Mouse (Mus musculus): ENCODE data around the gene Cacna2d1. TPM values are rescaled to one million over a fixed set of nuclear protein-coding genes. Genes with fewer than 3 reads are reported as not detected.

The Cacna2d1 gene
- polyA plus RNA-seq, 1 experiment from 2014 or later = 25.4 TPM

- H3K4me2 ChIP-seq = no peak overlapping the region
- H3K36me3 ChIP-seq = no peaks in the 10 kb centered on the region
- no peak for ATAC-seq (ENCODE audit: insufficient number of reproducible peaks, low FRiP score)
- 10% methylated on average over 1 of the region's 1 CpGs for WGBS
- no peak overlapping the region for H3K9ac ChIP-seq
- H3K27ac ChIP-seq (ENCODE audit: poor library complexity, severe bottlenecking) = no peak overlapping the region
- H3K4me1 ChIP-seq (replicated peaks) = no peaks in the 10 kb centered on the region
- H3K9me3 ChIP-seq (replicated peaks) = 0 out of 2 replicates have a peak, but pooled peaks cover 2% of the 10 kb centered on the region
- H3K4me3 ChIP-seq = no peak overlapping the region
- no peaks in the 10 kb centered on the region for H3K27me3 ChIP-seq (replicated peaks)
These were observed 358.7 kb downstream of the Cacna2d1 start for GRCm38 (mm10) chr5:16293223-16293622.

- H3K4me3 ChIP-seq = no peak overlapping the region
- no peak overlapping the region for H3K4me2 ChIP-seq
- H3K36me3 ChIP-seq = no peaks in the 10 kb centered on the region
- WGBS = 48% methylated on average over 4 of the region's 4 CpGs
- H3K27me3 ChIP-seq (replicated peaks) = no peaks in the 10 kb centered on the region
- ATAC-seq (ENCODE audit: insufficient number of reproducible peaks, low FRiP score) = no peak
- no peak overlapping the region for H3K9ac ChIP-seq
- no peaks in the 10 kb centered on the region for H3K4me1 ChIP-seq (replicated peaks)
- 0 out of 2 replicates have a peak, but pooled peaks cover 2% of the 10 kb centered on the region for H3K9me3 ChIP-seq (replicated peaks)
- H3K27ac ChIP-seq (ENCODE audit: poor library complexity, severe bottlenecking) = no peak overlapping the region
These were observed 359.3 kb downstream of the Cacna2d1 start for GRCm38 (mm10) chr5:16293825-16294224.

- no peak overlapping the region for H3K4me3 ChIP-seq
These were observed 360.2 kb downstream of the Cacna2d1 start for GRCm38 (mm10) chr5:16294708-16295107.

GRCm38 (mm10) chr5:16297170-16297771 is 362.8 kb downstream of the Cacna2d1 start:
- Histone ChIP-seq H3K27me3 (replicated peaks) (no peaks in the 10 kb centered on the region), H3K9ac (no peak overlapping the region), H3K27ac (ENCODE audit: poor library complexity, severe bottlenecking) (no peak overlapping the region), H3K4me3 (no peak overlapping the region), H3K36me3 (no peaks in the 10 kb centered on the region), H3K9me3 (replicated peaks) (no peaks in the 10 kb centered on the region), H3K4me2 (no peak overlapping the region), H3K4me1 (replicated peaks) (no peaks in the 10 kb centered on the region)
- no peak for ATAC-seq (ENCODE audit: insufficient number of reproducible peaks, low FRiP score)
- WGBS = 66% methylated on average over 4 of the region's 4 CpGs

More at GRCm38 (mm10) chr5:16294708-16295107, 360.2 kb downstream of the Cacna2d1 start:
- H3K27me3 ChIP-seq (replicated peaks) = no peaks in the 10 kb centered on the region
- no peak overlapping the region for H3K27ac ChIP-seq (ENCODE audit: poor library complexity, severe bottlenecking)
- no peak for ATAC-seq (ENCODE audit: insufficient number of reproducible peaks, low FRiP score)
- no peaks in the 10 kb centered on the region for H3K36me3 ChIP-seq
- WGBS = 80% methylated on average over 4 of the region's 4 CpGs
- H3K4me1 ChIP-seq (replicated peaks) = no peaks in the 10 kb centered on the region
- H3K4me2 ChIP-seq = no peak overlapping the region
- H3K9ac ChIP-seq = no peak overlapping the region
- H3K9me3 ChIP-seq (replicated peaks) = 0 out of 2 replicates have a peak, but pooled peaks cover 2% of the 10 kb centered on the region

- 72% methylated on average over 6 of the region's 6 CpGs for WGBS
- no peak for ATAC-seq (ENCODE audit: insufficient number of reproducible peaks, low FRiP score)
- no peak overlapping the region for H3K9ac ChIP-seq
- no peaks in the 10 kb centered on the region for H3K4me1 ChIP-seq (replicated peaks)
- no peaks in the 10 kb centered on the region for H3K9me3 ChIP-seq (replicated peaks)
- H3K27ac ChIP-seq (ENCODE audit: poor library complexity, severe bottlenecking) = no peak overlapping the region
- H3K27me3 ChIP-seq (replicated peaks) = no peaks in the 10 kb centered on the region
- H3K4me3 ChIP-seq = no peak overlapping the region
- no peak overlapping the region for H3K4me2 ChIP-seq
- H3K36me3 ChIP-seq = no peaks in the 10 kb centered on the region
These were observed 365.1 kb downstream of the Cacna2d1 start for GRCm38 (mm10) chr5:16299631-16300030.

GRCm38 (mm10) chr5:16309168-16310006 is 374.9 kb downstream of the Cacna2d1 start:
- Histone ChIP-seq H3K36me3 (no peaks in the 10 kb centered on the region), H3K27ac (ENCODE audit: poor library complexity, severe bottlenecking) (no peak overlapping the region), H3K9me3 (replicated peaks) (no peaks in the 10 kb centered on the region), H3K4me2 (no peak overlapping the region), H3K4me3 (no peak overlapping the region), H3K27me3 (replicated peaks) (no peaks in the 10 kb centered on the region), H3K4me1 (replicated peaks) (no peaks in the 10 kb centered on the region), H3K9ac (no peak overlapping the region)
- ATAC-seq (ENCODE audit: insufficient number of reproducible peaks, low FRiP score) = no peak
- 40% methylated on average over 7 of the region's 7 CpGs for WGBS

GRCm38 (mm10) chr5:16314242-16314641 is 379.8 kb downstream of the Cacna2d1 start:
- Histone ChIP-seq H3K4me1 (replicated peaks) (0 out of 2 replicates have a peak, but pooled peaks cover 2% of the 10 kb centered on the region), H3K4me2 (no peak overlapping the region), H3K27me3 (replicated peaks) (no peaks in the 10 kb centered on the region), H3K36me3 (no peaks in the 10 kb centered on the region), H3K9ac (no peak overlapping the region), H3K27ac (ENCODE audit: poor library complexity, severe bottlenecking) (no peak overlapping the region), H3K9me3 (replicated peaks) (no peaks in the 10 kb centered on the region), H3K4me3 (no peak overlapping the region)
- no peak for ATAC-seq (ENCODE audit: insufficient number of reproducible peaks, low FRiP score)
- WGBS = 76% methylated on average over 5 of the region's 5 CpGs

- H3K27ac ChIP-seq (ENCODE audit: poor library complexity, severe bottlenecking) = no peak overlapping the region
- H3K36me3 ChIP-seq = no peaks in the 10 kb centered on the region
- no peaks in the 10 kb centered on the region for H3K27me3 ChIP-seq (replicated peaks)
- H3K4me1 ChIP-seq (replicated peaks) = 0 out of 2 replicates have a peak, but pooled peaks cover 2% of the 10 kb centered on the region
- H3K4me3 ChIP-seq = no peak overlapping the region
- 0 out of 2 replicates have a peak, but pooled peaks have one; percentile 36 for ATAC-seq (ENCODE audit: insufficient number of reproducible peaks, low FRiP score)
- no peaks in the 10 kb centered on the region for H3K9me3 ChIP-seq (replicated peaks)
- no peak overlapping the region for H3K9ac ChIP-seq
- H3K4me2 ChIP-seq = no peak overlapping the region
These were observed 381.5 kb downstream of the Cacna2d1 start for GRCm38 (mm10) chr5:16315983-16316390.

- H3K27me3 ChIP-seq (replicated peaks) = no peaks in the 10 kb centered on the region
- H3K27ac ChIP-seq (ENCODE audit: poor library complexity, severe bottlenecking) = no peak overlapping the region
- no peaks in the 10 kb centered on the region for H3K36me3 ChIP-seq
- no peak overlapping the region for H3K4me2 ChIP-seq
- H3K9me3 ChIP-seq (replicated peaks) = no peaks in the 10 kb centered on the region
- 44% methylated on average over 4 of the region's 4 CpGs for WGBS
- 0 out of 2 replicates have a peak, but pooled peaks cover 2% of the 10 kb centered on the region for H3K4me1 ChIP-seq (replicated peaks)
- no peak overlapping the region for H3K9ac ChIP-seq
- H3K4me3 ChIP-seq = no peak overlapping the region
- ATAC-seq (ENCODE audit: insufficient number of reproducible peaks, low FRiP score) = 0 out of 2 replicates have a peak, but pooled peaks have one; percentile 48
These were observed 383.3 kb downstream of the Cacna2d1 start for GRCm38 (mm10) chr5:16317680-16318242.

GRCm38 (mm10) chr5:16326610-16327009 is 392.1 kb downstream of the Cacna2d1 start:
- H3K27me3 ChIP-seq (replicated peaks) = no peaks in the 10 kb centered on the region
- H3K9ac ChIP-seq = no peak overlapping the region
- H3K4me2 ChIP-seq = no peak overlapping the region
- H3K36me3 ChIP-seq = no peaks in the 10 kb centered on the region
- ATAC-seq (ENCODE audit: insufficient number of reproducible peaks, low FRiP score) = no peak
- no peak overlapping the region for H3K27ac ChIP-seq (ENCODE audit: poor library complexity, severe bottlenecking)
- WGBS = 93% methylated on average over 3 of the region's 3 CpGs
- H3K9me3 ChIP-seq (replicated peaks) = no peaks in the 10 kb centered on the region
- no peak overlapping the region for H3K4me3 ChIP-seq
- H3K4me1 ChIP-seq (replicated peaks) = 0 out of 2 replicates have a peak, but pooled peaks cover 5% of the 10 kb centered on the region

- H3K9me3 ChIP-seq (replicated peaks) = no peaks in the 10 kb centered on the region
- H3K9ac ChIP-seq = no peak overlapping the region
- H3K27ac ChIP-seq (ENCODE audit: poor library complexity, severe bottlenecking) = no peak overlapping the region
- H3K27me3 ChIP-seq (replicated peaks) = no peaks in the 10 kb centered on the region
- H3K4me2 ChIP-seq = no peak overlapping the region
- H3K4me1 ChIP-seq (replicated peaks) = no peaks in the 10 kb centered on the region
- no peaks in the 10 kb centered on the region for H3K36me3 ChIP-seq
- H3K4me3 ChIP-seq = no peak overlapping the region
- ATAC-seq (ENCODE audit: insufficient number of reproducible peaks, low FRiP score) = no peak
These were observed 410.9 kb downstream of the Cacna2d1 start for GRCm38 (mm10) chr5:16345393-16345792.
